Mouse (Mus musculus) telencephalon, adult 2 months (tissue): ENCODE data around the gene Pxn.

Experiments used
- DNase-seq: peaks from one replicate; pipeline ENCODE4 v3.0.0-alpha.2; 2011; ENCODE audit warnings: low read depth, low spot score

Gene Pxn

DNA sequence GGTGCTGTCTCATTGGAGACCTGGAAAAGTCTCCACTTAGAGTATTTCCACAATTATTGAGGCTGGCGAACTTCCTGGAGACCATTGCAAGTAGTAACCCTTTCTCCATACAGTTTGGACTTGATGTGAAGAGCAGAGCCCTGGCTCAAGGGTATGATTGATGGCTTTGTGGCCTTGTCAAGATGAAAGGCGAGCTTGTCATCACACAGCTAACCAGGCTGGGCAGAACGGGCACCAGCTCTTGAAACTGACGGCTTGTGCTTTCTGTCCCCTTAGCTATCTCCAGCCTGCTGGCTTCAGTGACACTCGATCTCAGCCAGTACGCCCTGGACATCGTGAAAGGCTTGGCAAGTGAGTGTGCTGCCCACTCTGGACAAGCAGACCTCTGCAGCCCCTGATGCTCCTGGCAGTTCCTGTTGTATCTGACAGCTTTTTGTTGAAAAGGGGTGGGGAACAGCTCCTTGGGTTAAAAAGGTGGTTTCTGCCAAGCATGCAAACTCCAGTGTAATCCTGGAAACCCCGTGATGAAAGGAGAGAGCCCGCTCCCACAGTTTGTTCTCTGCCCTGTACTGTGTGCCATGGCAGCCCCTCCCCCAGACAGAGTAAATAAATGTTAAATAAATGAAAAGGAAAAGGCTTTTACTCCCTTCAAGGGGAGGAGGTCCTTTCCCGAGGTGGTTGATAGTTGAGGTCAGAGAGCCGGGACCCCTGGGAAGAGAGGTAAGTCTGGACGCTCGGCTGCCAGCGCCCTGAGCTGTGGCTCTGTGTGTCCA lies 73.9 kb downstream of the Pxn start:
- DNase-seq: no peak

DNA sequence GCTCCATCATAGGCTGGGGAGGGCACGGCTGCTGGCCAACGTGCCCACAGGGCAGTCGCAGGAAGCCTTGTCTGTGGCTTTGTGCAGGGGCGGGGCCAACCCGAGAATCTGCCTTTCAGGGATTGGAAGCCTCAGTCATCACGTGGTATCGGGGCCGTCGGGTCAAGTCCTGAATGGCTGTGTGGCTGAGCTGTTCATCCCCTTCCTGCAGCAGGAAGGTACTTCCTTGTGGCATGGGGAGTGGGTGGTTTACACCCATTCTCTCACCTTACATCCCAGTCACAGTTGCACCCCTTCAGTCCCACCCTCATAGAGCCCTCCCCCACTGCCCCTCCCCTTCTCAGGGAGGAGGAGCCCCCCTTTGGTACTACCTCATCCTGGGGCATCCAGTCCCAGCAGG lies 75.2 kb downstream of the Pxn start:
- no peak for DNase-seq

DNA sequence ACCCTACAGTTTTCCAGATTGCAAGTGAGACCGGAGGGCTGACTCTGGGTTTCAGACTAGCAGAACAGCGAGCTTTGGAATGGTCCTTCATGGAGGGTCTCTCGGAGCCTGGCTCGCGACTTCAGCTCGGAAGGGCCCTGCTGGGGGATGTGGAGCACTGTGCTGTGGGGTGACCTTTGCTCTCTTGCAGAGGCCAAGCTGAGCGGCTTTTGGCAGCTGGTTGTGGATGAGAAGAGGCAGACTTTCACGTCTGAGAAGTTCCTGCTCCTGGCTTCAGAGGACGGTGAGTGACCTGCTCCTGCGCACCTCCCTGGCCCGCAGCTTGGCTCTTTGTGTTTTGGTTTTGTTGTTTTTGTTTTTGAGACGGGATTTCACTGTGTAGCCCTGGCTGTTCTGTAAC lies 79.1 kb downstream of the Pxn start:
- DNase-seq: no peak

DNA sequence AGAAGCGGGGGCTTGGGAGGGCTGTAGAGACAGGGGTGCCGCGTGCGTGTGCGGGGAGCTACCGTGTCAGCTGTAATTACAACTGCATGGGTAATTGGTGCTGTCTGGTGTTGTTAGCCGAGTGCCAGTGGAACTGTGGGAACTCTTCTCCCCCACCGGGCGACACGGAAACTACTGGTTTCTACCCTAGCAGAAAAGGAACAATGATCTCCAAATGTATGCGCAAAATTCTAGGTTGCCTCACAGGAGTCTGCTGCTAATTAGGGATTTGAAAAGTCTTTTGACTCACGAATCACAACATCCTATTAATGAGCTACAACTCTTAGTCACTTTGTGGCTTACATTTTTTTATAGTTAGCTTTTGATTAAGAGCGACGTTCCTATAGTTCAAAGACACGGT lies 79.7 kb downstream of the Pxn start:
- DNase-seq: peak; percentile 45

DNA sequence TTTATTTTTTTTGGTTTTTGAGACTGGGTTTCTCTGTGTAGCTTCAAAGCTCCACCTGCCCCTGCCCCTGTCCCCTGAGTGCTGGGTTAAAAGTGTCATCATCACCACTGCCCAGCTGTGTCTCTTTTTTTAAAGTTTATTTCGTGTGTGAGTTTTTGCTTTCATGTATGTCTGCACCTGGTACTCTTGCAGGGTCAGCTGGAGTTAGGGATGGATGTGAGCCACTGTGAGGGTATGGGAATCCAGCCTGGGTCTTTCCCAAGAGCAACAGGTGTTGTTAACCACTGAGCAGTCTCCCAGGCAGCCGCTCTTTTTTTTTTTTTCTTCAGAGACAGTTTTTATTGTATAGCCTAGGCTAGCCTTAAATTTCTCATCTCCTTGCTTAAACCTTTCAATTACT lies 80.3 kb downstream of the Pxn start:
- no peak for DNase-seq

DNA sequence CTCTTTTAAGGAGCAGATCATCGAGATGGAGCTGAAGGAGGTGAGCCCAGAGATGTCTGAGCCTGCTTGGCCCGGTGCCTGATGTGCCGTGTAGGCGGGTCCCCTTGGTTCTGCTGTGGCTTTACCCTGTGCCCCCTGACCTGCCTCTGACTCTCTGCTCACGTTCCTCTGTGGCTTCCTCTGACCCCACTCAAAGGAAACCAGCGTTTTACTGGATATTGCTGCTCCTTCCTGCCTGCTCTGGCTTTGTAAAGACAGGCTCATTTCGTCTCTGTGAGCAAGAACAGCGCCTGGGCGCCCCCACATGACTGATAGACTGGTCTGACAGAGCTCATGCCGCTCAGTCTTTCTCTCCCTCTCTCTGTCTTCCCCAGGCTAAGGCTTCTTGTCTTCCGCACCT lies 84.6 kb downstream of the Pxn start:
- DNase-seq: no peak

DNA sequence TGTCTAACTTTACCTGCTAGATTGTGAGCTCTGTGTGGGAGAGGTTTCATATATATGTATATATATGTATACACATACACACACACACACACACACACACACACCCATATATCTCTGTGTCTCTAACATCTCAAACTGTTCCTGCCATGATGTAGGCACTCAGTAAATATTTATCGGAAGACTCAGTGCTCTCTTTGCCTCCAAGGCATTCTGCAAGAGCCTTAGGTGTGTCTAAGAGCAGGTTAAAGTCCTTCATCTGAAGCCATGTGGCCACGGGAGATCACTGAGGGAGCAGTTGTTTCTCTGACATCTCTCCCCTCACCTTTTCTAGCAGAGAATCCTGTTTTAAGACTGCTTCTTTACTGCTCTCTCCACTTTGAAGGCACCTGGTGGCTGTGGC lies 85.0 kb downstream of the Pxn start:
- no peak for DNase-seq

DNA sequence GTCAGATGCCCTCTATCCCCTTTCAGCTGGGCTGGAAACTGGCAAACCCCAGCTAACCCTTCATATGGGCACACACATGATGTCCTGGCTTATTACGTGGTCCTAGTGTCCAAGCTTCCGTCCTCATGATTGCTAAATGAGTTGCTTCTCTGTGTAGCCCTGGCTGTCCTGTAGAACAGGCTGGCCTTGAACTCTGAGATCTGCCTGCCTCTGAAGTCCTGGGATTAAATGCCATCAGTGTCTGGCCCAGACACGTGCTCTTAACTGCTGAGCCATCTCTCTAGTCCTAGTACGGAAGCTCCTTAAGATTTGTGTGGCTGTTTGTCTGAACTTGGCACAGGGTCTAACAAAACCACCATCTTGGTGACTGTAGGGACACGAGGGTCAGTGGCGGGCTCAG lies 97.1 kb downstream of the Pxn start:
- no peak for DNase-seq
